Mouse (Mus musculus): ENCODE measurements around the gene Art1.
A peak's percentile ranks its signal among the peaks of the same experiment; 100 is the strongest.

Art1 gene

GRCm38 (mm10) chr7:102101487-102101886 lies at the start of gene Art1:
Gene Art1 (plus strand): TSS chr7:102101743.
- DNase-seq = no peak

- DNase-seq = no peak
These were observed 40.2 kb upstream of the Art1 start for GRCm38 (mm10) chr7:102061353-102061752.

GRCm38 (mm10) chr7:102062203-102062602 lies 39.3 kb upstream of the Art1 start:
- DNase-seq = no peak

- DNase-seq = no peak
These were observed 37.7 kb upstream of the Art1 start for GRCm38 (mm10) chr7:102063891-102064290.

- no peak for DNase-seq
These were observed 36.9 kb upstream of the Art1 start for GRCm38 (mm10) chr7:102064655-102065045.

- DNase-seq = peak; percentile 94
These were observed 36.3 kb upstream of the Art1 start, which contains the start of the genes Rnf121, Xndc1 and Xntrpc for GRCm38 (mm10) chr7:102065046-102065891. Gene Rnf121 (minus strand): TSS chr7:102065469. Gene Xndc1 (plus strand): TSS chr7:102065511. Gene Xntrpc (plus strand): TSS chr7:102065713.

GRCm38 (mm10) chr7:102066363-102066762 lies 35.2 kb upstream of the Art1 start:
- DNase-seq = no peak

GRCm38 (mm10) chr7:102076714-102077296 lies 24.7 kb upstream of the Art1 start:
- no peak for DNase-seq

GRCm38 (mm10) chr7:102078517-102078916 lies 23.0 kb upstream of the Art1 start:
- DNase-seq = peak; percentile 41

- DNase-seq = no peak
These were observed 21.2 kb upstream of the Art1 start for GRCm38 (mm10) chr7:102080311-102080710.

- DNase-seq = no peak
These were observed 19.8 kb upstream of the Art1 start for GRCm38 (mm10) chr7:102081784-102082183.

GRCm38 (mm10) chr7:102082816-102083215 lies 18.7 kb upstream of the Art1 start, which contains the start of gene Trpc2:
Gene Trpc2 (plus strand): TSS chr7:102083116.
- no peak for DNase-seq

GRCm38 (mm10) chr7:102084041-102084696 lies 17.4 kb upstream of the Art1 start:
- DNase-seq = no peak

- DNase-seq = no peak
These were observed 14.2 kb upstream of the Art1 start for GRCm38 (mm10) chr7:102087336-102087735.

- DNase-seq = peak; percentile 41
These were observed 1.5 kb upstream of the Art1 start for GRCm38 (mm10) chr7:102099760-102100661.

- no peak for DNase-seq
These were observed 675 bp upstream of the Art1 start for GRCm38 (mm10) chr7:102100868-102101267.

GRCm38 (mm10) chr7:102102241-102102640 lies 698 bp downstream of the Art1 start:
- DNase-seq = no peak

- DNase-seq = no peak
These were observed 1.2 kb downstream of the Art1 start for GRCm38 (mm10) chr7:102102696-102103095.

- no peak for DNase-seq
These were observed 2.0 kb downstream of the Art1 start for GRCm38 (mm10) chr7:102103555-102103954.

- DNase-seq = no peak
These were observed 2.6 kb downstream of the Art1 start for GRCm38 (mm10) chr7:102104126-102104525.

- no peak for DNase-seq
These were observed 5.2 kb downstream of the Art1 start for GRCm38 (mm10) chr7:102106700-102107141.

GRCm38 (mm10) chr7:102108206-102108605 lies 6.7 kb downstream of the Art1 start:
- DNase-seq = no peak
